Mouse (Mus musculus): ENCODE measurements around the gene Exph5.

The Exph5 gene

DNA sequence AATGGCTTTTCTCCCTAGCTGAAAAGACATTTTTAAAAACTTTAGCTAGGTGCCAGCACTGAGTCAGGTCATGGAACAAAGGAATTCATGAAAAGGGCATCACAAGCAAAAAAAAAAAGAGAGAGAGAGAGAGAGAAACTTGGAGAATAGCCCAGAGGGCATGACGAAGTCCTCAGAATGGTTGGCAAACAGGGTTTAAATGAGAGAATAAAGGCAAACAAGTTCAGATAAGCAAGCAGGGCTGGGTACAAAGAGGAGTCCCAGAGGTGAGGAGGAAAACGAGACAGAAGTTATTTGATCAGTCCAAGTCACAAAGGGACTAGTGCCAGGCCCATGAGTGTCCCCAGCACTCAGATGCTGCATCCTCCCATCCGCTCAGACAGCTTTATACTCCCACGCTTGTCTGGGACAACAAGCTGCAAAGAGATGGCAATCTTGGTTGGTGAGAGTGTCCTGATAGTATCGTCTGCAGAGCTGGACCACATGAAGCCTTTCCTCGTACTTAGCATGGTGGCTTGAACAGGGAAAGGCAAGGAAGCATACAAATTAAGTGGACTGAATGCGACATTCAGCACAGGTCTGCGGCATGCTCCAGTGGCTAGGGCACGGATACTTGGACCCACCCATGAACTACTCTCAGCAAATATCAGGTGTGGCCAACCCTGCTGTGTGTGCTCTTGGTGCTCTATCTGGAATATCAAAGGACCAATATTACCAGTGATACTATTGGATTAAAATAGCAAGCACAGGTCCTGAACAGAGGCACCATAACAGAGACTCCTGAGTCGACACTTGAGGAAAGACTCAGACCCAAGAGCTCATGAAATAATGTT is 22.2 kb downstream of the Exph5 start:
- TF ChIP-seq NANOG (IDR thresholded peaks at IDR 0.05; ENCODE audit: borderline replicate concordance, low read length) (no peak), POU5F1 (IDR thresholded peaks at IDR 0.05; ENCODE audit: borderline replicate concordance, low read length) (no peak), CTCF (conservative IDR thresholded peaks at IDR 0.05; ENCODE audit: low read length) (no peak)
- Histone ChIP-seq H3K36me3 (ENCODE audit: insufficient read depth, low read length) (no peaks in the 10 kb centered on the region), H3K27me3 (ENCODE audit: insufficient read depth, low read length) (no peaks in the 10 kb centered on the region), H3K4me3 (replicated peaks; ENCODE audit: low read length) (no peak overlapping the region), H3K9me3 (ENCODE audit: low read length) (no peaks in the 10 kb centered on the region), H3K4me1 (replicated peaks; ENCODE audit: low read depth, low read length) (0 out of 2 replicates have a peak, but pooled peaks cover 6% of the 10 kb centered on the region)

DNA sequence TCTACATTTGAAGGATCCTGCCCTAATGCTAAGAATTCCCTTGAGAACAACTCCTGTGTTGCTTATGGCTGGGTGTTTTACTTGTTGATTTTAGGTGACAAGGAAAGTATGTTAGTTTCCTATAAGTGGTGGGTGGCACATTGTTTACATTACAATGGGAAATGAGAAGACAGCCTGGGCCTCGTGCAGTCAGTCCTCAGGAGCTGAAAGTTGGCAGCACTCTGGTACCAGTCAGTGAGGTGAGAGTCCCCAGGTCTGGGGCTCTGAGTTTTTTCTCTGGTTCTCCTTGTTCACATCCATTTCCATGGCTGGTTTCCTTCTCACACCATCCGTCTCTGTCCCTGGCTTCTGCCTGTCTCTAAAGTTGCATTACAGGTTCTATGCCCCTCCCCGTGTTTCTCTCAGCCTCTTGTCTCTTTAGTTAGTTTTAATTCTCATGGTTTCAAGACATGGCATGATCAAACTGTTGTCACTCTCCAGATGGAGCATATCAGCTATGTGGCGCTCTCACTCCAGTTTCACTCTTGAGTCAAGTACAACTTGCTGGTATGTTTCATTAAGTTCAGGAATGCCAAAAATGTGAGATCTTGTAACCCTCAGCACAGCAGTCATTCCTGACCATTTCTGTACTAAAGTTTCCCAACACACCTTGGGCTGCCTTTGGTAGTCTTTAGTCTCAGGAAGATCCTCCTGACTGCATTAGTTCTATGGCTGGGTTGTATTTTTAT is 24.1 kb downstream of the Exph5 start:
- Histone ChIP-seq H3K9me3 (ENCODE audit: low read length) (no peaks in the 10 kb centered on the region), H3K4me1 (replicated peaks; ENCODE audit: low read depth, low read length) (0 out of 2 replicates have a peak, but pooled peaks cover 6% of the 10 kb centered on the region)
- no peak for TF ChIP-seq CTCF (conservative IDR thresholded peaks at IDR 0.05; ENCODE audit: low read length)
- TF ChIP-seq NANOG (IDR thresholded peaks at IDR 0.05; ENCODE audit: borderline replicate concordance, low read length), result no peak
- TF ChIP-seq POU5F1 (IDR thresholded peaks at IDR 0.05; ENCODE audit: borderline replicate concordance, low read length), result no peak

DNA sequence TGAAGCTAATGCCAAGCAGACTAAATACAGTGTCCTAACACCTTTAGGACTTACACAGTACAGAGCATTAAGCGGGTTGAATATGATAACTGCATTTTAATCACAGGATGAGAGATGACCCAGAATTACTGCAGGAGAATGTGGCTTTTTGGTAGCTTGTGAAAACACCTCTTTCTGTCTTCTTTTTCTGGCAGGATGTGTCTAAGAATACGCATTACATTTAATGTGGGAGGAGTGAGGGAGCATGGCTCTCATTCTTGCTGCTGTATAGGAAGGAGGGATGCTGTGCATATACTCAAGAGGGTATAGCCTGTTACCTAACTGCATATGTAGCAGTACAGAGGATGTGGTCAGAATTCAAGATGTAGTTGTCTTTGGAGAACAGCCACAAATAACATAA is 26.7 kb downstream of the Exph5 start:
- TF ChIP-seq CTCF (conservative IDR thresholded peaks at IDR 0.05; ENCODE audit: low read length), result no peak
- no peak for TF ChIP-seq NANOG (IDR thresholded peaks at IDR 0.05; ENCODE audit: borderline replicate concordance, low read length)
- no peak for TF ChIP-seq POU5F1 (IDR thresholded peaks at IDR 0.05; ENCODE audit: borderline replicate concordance, low read length)
- Histone ChIP-seq H3K27me3 (ENCODE audit: insufficient read depth, low read length) (no peaks in the 10 kb centered on the region), H3K4me3 (replicated peaks; ENCODE audit: low read length) (no peak overlapping the region), H3K36me3 (ENCODE audit: insufficient read depth, low read length) (no peaks in the 10 kb centered on the region), H3K4me1 (replicated peaks; ENCODE audit: low read depth, low read length) (0 out of 2 replicates have a peak, but pooled peaks cover 6% of the 10 kb centered on the region), H3K9me3 (ENCODE audit: low read length) (no peaks in the 10 kb centered on the region)

More for the DNA sequence above, 24.1 kb downstream of the Exph5 start:
- Histone ChIP-seq H3K27me3 (ENCODE audit: insufficient read depth, low read length) (no peaks in the 10 kb centered on the region), H3K4me3 (replicated peaks; ENCODE audit: low read length) (no peak overlapping the region), H3K36me3 (ENCODE audit: insufficient read depth, low read length) (no peaks in the 10 kb centered on the region)

DNA sequence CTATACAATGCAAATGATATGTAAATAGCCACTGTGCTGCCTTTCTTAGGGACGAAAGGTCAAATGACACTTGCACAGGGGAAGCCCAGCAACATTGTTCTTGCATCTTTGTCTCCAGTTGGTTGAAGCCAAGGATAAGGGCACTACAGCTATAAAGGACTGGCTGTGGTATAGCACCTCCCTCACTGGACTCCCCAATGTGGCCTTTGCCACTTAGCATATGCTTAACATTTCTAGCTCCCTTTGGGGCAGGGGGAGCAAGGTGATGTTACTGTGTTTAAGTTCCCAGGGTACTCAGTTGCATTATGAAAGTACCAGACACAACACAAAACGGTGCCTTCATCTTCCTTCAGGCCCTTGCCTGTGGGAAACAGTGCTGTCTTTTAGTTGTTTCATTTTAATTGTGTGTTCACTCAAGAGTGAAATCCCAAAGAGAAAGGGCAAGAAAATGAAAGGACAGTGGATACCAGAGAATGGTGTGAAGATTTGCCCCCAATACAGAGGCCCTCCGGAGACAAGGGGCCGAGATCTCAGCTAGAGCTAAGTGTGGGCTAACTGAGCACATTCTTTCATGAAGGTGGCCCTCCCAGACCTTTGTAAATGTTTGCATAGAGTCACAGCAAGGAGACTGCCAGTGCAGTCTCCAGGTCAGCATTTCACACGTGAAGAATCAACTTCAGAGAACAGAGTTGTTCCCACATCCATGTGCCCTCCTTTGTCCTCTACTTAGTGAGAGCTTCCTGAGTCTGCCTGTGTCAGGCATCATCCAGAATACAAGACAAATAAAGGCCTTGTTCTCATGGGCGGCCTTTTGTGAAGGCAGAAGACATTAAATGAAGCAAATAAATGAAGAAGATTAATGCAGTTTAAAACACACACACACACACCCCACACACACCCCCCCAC is 28.1 kb downstream of the Exph5 start:
- Histone ChIP-seq H3K27me3 (ENCODE audit: insufficient read depth, low read length) (no peaks in the 10 kb centered on the region), H3K9me3 (ENCODE audit: low read length) (no peaks in the 10 kb centered on the region), H3K36me3 (ENCODE audit: insufficient read depth, low read length) (no peaks in the 10 kb centered on the region), H3K4me1 (replicated peaks; ENCODE audit: low read depth, low read length) (0 out of 2 replicates have a peak, but pooled peaks cover 6% of the 10 kb centered on the region), H3K4me3 (replicated peaks; ENCODE audit: low read length) (no peak overlapping the region)
- TF ChIP-seq NANOG (IDR thresholded peaks at IDR 0.05; ENCODE audit: borderline replicate concordance, low read length) (no peak), POU5F1 (IDR thresholded peaks at IDR 0.05; ENCODE audit: borderline replicate concordance, low read length) (no peak), CTCF (conservative IDR thresholded peaks at IDR 0.05; ENCODE audit: low read length) (no peak)

DNA sequence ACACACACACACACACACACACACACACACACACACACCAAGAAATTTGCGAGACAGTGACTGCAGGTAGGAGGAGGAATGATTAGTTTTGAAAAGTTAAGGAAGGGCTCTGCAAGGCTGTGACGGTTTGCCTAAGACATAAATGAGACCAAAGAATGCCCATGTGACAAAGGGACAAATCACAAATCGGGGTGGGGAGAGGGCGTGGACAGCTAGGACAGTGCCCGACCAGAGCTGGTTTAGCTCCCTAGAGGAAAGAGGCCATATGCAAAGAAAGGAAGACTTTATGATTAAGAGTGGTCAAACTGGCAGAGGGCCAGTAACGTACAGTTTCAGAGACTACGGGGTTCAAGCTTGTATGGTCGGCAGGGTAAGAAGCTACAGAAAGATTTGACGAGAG is 28.8 kb downstream of the Exph5 start:
- Histone ChIP-seq H3K9me3 (ENCODE audit: low read length) (no peaks in the 10 kb centered on the region), H3K4me3 (replicated peaks; ENCODE audit: low read length) (no peak overlapping the region), H3K36me3 (ENCODE audit: insufficient read depth, low read length) (no peaks in the 10 kb centered on the region), H3K4me1 (replicated peaks; ENCODE audit: low read depth, low read length) (0 out of 2 replicates have a peak, but pooled peaks cover 6% of the 10 kb centered on the region), H3K27me3 (ENCODE audit: insufficient read depth, low read length) (no peaks in the 10 kb centered on the region)
- no peak for TF ChIP-seq NANOG (IDR thresholded peaks at IDR 0.05; ENCODE audit: borderline replicate concordance, low read length)
- no peak for TF ChIP-seq CTCF (conservative IDR thresholded peaks at IDR 0.05; ENCODE audit: low read length)
- TF ChIP-seq POU5F1 (IDR thresholded peaks at IDR 0.05; ENCODE audit: borderline replicate concordance, low read length), result no peak

DNA sequence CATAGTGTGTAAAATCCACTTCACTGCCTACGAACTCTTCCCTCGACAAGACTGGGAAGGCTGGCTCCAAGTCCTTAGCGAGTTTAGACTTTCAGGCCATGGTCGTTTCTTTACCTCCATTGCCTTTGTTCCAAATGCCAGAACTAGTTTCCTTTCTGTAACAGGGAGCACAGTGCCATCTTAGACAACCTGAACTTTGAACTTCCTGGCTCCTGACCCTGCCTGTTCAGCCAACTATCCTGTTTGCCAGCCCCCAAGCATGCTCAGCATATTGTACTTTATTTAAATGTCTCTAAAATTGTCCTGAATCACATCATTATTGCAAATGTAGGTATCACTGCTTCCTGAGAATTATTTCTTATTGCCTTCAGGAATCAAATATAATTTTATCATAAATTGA is 32.0 kb downstream of the Exph5 start:
- Histone ChIP-seq H3K27me3 (ENCODE audit: insufficient read depth, low read length) (no peaks in the 10 kb centered on the region), H3K36me3 (ENCODE audit: insufficient read depth, low read length) (no peaks in the 10 kb centered on the region), H3K4me3 (replicated peaks; ENCODE audit: low read length) (no peak overlapping the region), H3K4me1 (replicated peaks; ENCODE audit: low read depth, low read length) (no peaks in the 10 kb centered on the region), H3K9me3 (ENCODE audit: low read length) (no peaks in the 10 kb centered on the region)
- no peak for TF ChIP-seq NANOG (IDR thresholded peaks at IDR 0.05; ENCODE audit: borderline replicate concordance, low read length)
- TF ChIP-seq CTCF (conservative IDR thresholded peaks at IDR 0.05; ENCODE audit: low read length), result no peak
- TF ChIP-seq POU5F1 (IDR thresholded peaks at IDR 0.05; ENCODE audit: borderline replicate concordance, low read length), result no peak

DNA sequence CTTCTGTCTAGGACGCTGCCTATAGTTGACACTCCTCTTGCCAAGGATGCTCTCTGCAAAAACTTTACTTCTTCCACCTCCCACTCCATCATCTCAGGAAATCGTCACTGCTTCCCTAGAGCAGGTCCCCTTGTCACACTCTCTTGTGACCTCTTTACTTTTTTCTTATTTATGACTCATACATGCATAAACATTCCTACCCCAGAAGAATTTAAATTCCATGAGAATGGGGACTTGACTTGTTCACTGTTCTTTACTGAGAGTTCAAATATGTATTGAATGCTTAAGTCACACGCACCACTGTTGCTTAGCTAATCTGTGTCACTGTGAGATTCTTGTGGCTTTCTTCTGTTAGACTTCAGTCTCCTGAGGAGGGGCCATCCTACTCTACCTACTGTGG is 33.7 kb downstream of the Exph5 start:
- TF ChIP-seq POU5F1 (IDR thresholded peaks at IDR 0.05; ENCODE audit: borderline replicate concordance, low read length), result no peak
- no peak for TF ChIP-seq NANOG (IDR thresholded peaks at IDR 0.05; ENCODE audit: borderline replicate concordance, low read length)
- TF ChIP-seq CTCF (conservative IDR thresholded peaks at IDR 0.05; ENCODE audit: low read length), result no peak

More for the DNA sequence above, 33.7 kb downstream of the Exph5 start:
- H3K27me3 ChIP-seq (ENCODE audit: insufficient read depth, low read length), result no peaks in the 10 kb centered on the region
- H3K9me3 ChIP-seq (ENCODE audit: low read length), result no peaks in the 10 kb centered on the region
- H3K4me1 ChIP-seq (replicated peaks; ENCODE audit: low read depth, low read length), result no peaks in the 10 kb centered on the region
- no peaks in the 10 kb centered on the region for H3K36me3 ChIP-seq (ENCODE audit: insufficient read depth, low read length)
- no peak overlapping the region for H3K4me3 ChIP-seq (replicated peaks; ENCODE audit: low read length)

Measured in E14TG2a.4 (cell line).